9 mouse cellular contexts compared by ENCODE assay signal in genomic region chr5:114902413-114902812, GRCm38 (mm10). TPM values are rescaled to one million over a fixed set of nuclear protein-coding genes. Genes with fewer than 3 reads are reported as not detected.
DNase-seq lines count a peak whose midpoint lies in the region; ATAC-seq and TF ChIP-seq lines count a peak whose summit lies in the region.
"Had no signal": no experiment of that assay in that cellular context is flagged by ENCODE, and none has a peak within 500 bp of the region (broad histone marks: within the 10 kb centered on the region; RNA-seq: fewer than 3 reads in every experiment).

No protein-coding gene starts in this region.

- no peaks in the 10 kb centered on the region for H3K9me3 ChIP-seq in hindbrain, postnatal 0 days (ENCODE audit: low read length)
- H3K9me3 ChIP-seq in hindbrain, embryonic 14.5 days (ENCODE audit: control insufficient read depth, low read length) = no peaks in the 10 kb centered on the region
- peaks cover 7% of the 10 kb centered on the region for H3K9me3 ChIP-seq in E14TG2a.4 (ENCODE audit: low read length)
- no peaks in the 10 kb centered on the region for H3K9me3 ChIP-seq in lung, embryonic 14.5 days (ENCODE audit: low read depth, low read length)

- ATAC-seq in hindbrain, postnatal 0 days = 0 out of 2 replicates have a peak, but pooled peaks have one; percentile 32
- ATAC-seq in hindbrain, embryonic 14.5 days (ENCODE audit: low FRiP score) = no peak
- ATAC-seq in lung, embryonic 14.5 days (ENCODE audit: insufficient read depth) = no peak

- 38% methylated on average over 1 of the region's 1 CpGs for WGBS in hindbrain, postnatal 0 days
- 46% methylated on average over 1 of the region's 1 CpGs for WGBS in hindbrain, embryonic 14.5 days
- WGBS in lung, embryonic 14.5 days = 17% methylated on average over 1 of the region's 1 CpGs

- H3K4me2 ChIP-seq in hindbrain, postnatal 0 days (ENCODE audit: low read depth, low read length) = no peak overlapping the region
- H3K4me2 ChIP-seq in hindbrain, embryonic 14.5 days (replicated peaks) = no peak overlapping the region
- H3K4me2 ChIP-seq in lung, embryonic 14.5 days = no peak overlapping the region

- H3K27ac ChIP-seq in hindbrain, postnatal 0 days = no peak overlapping the region
- H3K27ac ChIP-seq in hindbrain, embryonic 14.5 days = no peak overlapping the region
- no peak overlapping the region for H3K27ac ChIP-seq in lung, embryonic 14.5 days (ENCODE audit: low read depth)

- H3K4me1 ChIP-seq in hindbrain, postnatal 0 days (ENCODE audit: insufficient read depth, low read length) = no peaks in the 10 kb centered on the region
- no peaks in the 10 kb centered on the region for H3K4me1 ChIP-seq in hindbrain, embryonic 14.5 days (replicated peaks; ENCODE audit: control insufficient read depth, insufficient read depth, low read length)
- peaks cover 40% of the 10 kb centered on the region for H3K4me1 ChIP-seq in E14TG2a.4 (replicated peaks; ENCODE audit: low read depth, low read length)
- H3K4me1 ChIP-seq in lung, embryonic 14.5 days (ENCODE audit: insufficient read depth) = no peaks in the 10 kb centered on the region

- TF ChIP-seq CTCF in hindbrain, postnatal 0 days (IDR thresholded peaks at IDR 0.05; ENCODE audit: low read depth) = peak; percentile 91
- peak; percentile 89 for TF ChIP-seq CTCF in E14TG2a.4 (conservative IDR thresholded peaks at IDR 0.05; ENCODE audit: low read length)
- TF ChIP-seq CTCF in lung, embryonic 14.5 days (IDR thresholded peaks at IDR 0.05; ENCODE audit: low read depth) = peak; percentile 77

- no peak overlapping the region for H3K9ac ChIP-seq in hindbrain, postnatal 0 days (replicated peaks; ENCODE audit: low read length)
- H3K9ac ChIP-seq in hindbrain, embryonic 14.5 days = no peak overlapping the region
- no peak overlapping the region for H3K9ac ChIP-seq in lung, embryonic 14.5 days

- DNase-seq in hindbrain, postnatal 0 days (ENCODE audit: low spot score) = peak; percentile 76
- no peak for DNase-seq in hindbrain, embryonic 14.5 days (ENCODE audit: low spot score)
- DNase-seq in A20 (ENCODE audit: low read depth, low spot score) = peak; percentile 60
- peak; percentile 76 for DNase-seq in embryo, embryonic 10 days (ENCODE audit: low spot score)
- DNase-seq in lung, embryonic 14.5 days = peak; percentile 75
- DNase-seq in thymus, postnatal 14 days = peak; percentile 56

- no peaks in the 10 kb centered on the region for H3K27me3 ChIP-seq in hindbrain, postnatal 0 days (ENCODE audit: insufficient read depth, low read length)
- H3K27me3 ChIP-seq in hindbrain, embryonic 14.5 days (ENCODE audit: control insufficient read depth, insufficient read depth, low read length) = no peaks in the 10 kb centered on the region
- H3K27me3 ChIP-seq in E14TG2a.4 (ENCODE audit: insufficient read depth, low read length) = no peaks in the 10 kb centered on the region
- no peaks in the 10 kb centered on the region for H3K27me3 ChIP-seq in lung, embryonic 14.5 days (ENCODE audit: insufficient read depth, low read length)

- H3K4me3 ChIP-seq in hindbrain, postnatal 0 days (ENCODE audit: low read length) = no peak overlapping the region
- H3K4me3 ChIP-seq in hindbrain, embryonic 14.5 days (replicated peaks; ENCODE audit: low read length) = no peak overlapping the region
- no peak overlapping the region for H3K4me3 ChIP-seq in E14TG2a.4 (replicated peaks; ENCODE audit: low read length)
- H3K4me3 ChIP-seq in lung, embryonic 14.5 days (ENCODE audit: low read depth, low read length) = no peak overlapping the region

- no peaks in the 10 kb centered on the region for H3K36me3 ChIP-seq in hindbrain, postnatal 0 days (ENCODE audit: insufficient read depth, low read length)
- no peaks in the 10 kb centered on the region for H3K36me3 ChIP-seq in hindbrain, embryonic 14.5 days (replicated peaks; ENCODE audit: control insufficient read depth, insufficient read depth)
- H3K36me3 ChIP-seq in E14TG2a.4 (ENCODE audit: insufficient read depth, low read length) = peaks cover 6% of the 10 kb centered on the region; the same call in 1 of the 2 replicates
- H3K36me3 ChIP-seq in lung, embryonic 14.5 days (ENCODE audit: insufficient read depth) = no peaks in the 10 kb centered on the region

RNA-seq across cellular contexts. Expression of gene Oasl2, which starts 5.7 kb away (rescaled TPM):
- total RNA-seq in hindbrain, postnatal 0 days (2014; rRNA removed) = 6.3 and 6.9 TPM in 2 replicates
- 4.7 and 6.1 TPM in 2 replicates for polyA plus RNA-seq in hindbrain, postnatal 0 days (2015; fragmentation: Nextera tagmentation; extraction: Ambion mirVana)
- polyA plus RNA-seq in hindbrain, embryonic 14.5 days (2014; fragmentation: Nextera tagmentation; extraction: Ambion mirVana) = 3.7 and 5.0 TPM in 2 replicates
- polyA plus RNA-seq in lung, embryonic 14.5 days (2014; fragmentation: Nextera tagmentation; extraction: Ambion mirVana) = 2.8 and 4.5 TPM in 2 replicates

RNA-seq across cellular contexts. Expression of gene Oasl1, which starts 20.6 kb away (rescaled TPM):
- total RNA-seq in hindbrain, postnatal 0 days (2014; rRNA removed) = 0.63 and 1.0 TPM in 2 replicates
- 0.25 and 0.32 TPM in 2 replicates for polyA plus RNA-seq in hindbrain, postnatal 0 days (2015; fragmentation: Nextera tagmentation; extraction: Ambion mirVana)
- polyA plus RNA-seq in hindbrain, embryonic 14.5 days (2014; fragmentation: Nextera tagmentation; extraction: Ambion mirVana) = 0.13 and 0.25 TPM in 2 replicates
- polyA plus RNA-seq in lung, embryonic 14.5 days (2014; fragmentation: Nextera tagmentation; extraction: Ambion mirVana) = 0.50 TPM in 2 replicates

RNA-seq across cellular contexts. Expression of gene 2210016L21Rik, which starts 39.5 kb away (rescaled TPM):
- 51.5 and 53.0 TPM in 2 replicates for total RNA-seq in hindbrain, postnatal 0 days (2014; rRNA removed)
- polyA plus RNA-seq in hindbrain, postnatal 0 days (2015; fragmentation: Nextera tagmentation; extraction: Ambion mirVana) = 178 and 204 TPM in 2 replicates
- polyA plus RNA-seq in hindbrain, embryonic 14.5 days (2014; fragmentation: Nextera tagmentation; extraction: Ambion mirVana) = 126 and 135 TPM in 2 replicates
- 44.3 and 50.6 TPM in 2 replicates for polyA plus RNA-seq in lung, embryonic 14.5 days (2014; fragmentation: Nextera tagmentation; extraction: Ambion mirVana)

RNA-seq across cellular contexts. Expression of gene Gm9936, which starts 43.9 kb away (rescaled TPM):
- 3.5 and 3.9 TPM in 2 replicates for total RNA-seq in hindbrain, postnatal 0 days (2014; rRNA removed)
- 2.4 and 2.8 TPM in 2 replicates for polyA plus RNA-seq in hindbrain, postnatal 0 days (2015; fragmentation: Nextera tagmentation; extraction: Ambion mirVana)
- polyA plus RNA-seq in hindbrain, embryonic 14.5 days (2014; fragmentation: Nextera tagmentation; extraction: Ambion mirVana) = 2.6 and 3.0 TPM in 2 replicates
- 0.18 TPM in 1 of 2 replicates, not detected in the other for polyA plus RNA-seq in lung, embryonic 14.5 days (2014; fragmentation: Nextera tagmentation; extraction: Ambion mirVana)

RNA-seq across cellular contexts. Expression of gene 4930519G04Rik, which starts 48.9 kb away (rescaled TPM):
- not detected in 2 replicates for total RNA-seq in hindbrain, postnatal 0 days (2014; rRNA removed)
- not detected in 2 replicates for polyA plus RNA-seq in hindbrain, postnatal 0 days (2015; fragmentation: Nextera tagmentation; extraction: Ambion mirVana)
- polyA plus RNA-seq in hindbrain, embryonic 14.5 days (2014; fragmentation: Nextera tagmentation; extraction: Ambion mirVana) = not detected in 2 replicates
- polyA plus RNA-seq in lung, embryonic 14.5 days (2014; fragmentation: Nextera tagmentation; extraction: Ambion mirVana) = not detected in 2 replicates
- polyA plus RNA-seq: frontal cortex, adult 2 months; lung, embryonic 16.5 days had no signal
